Mouse (Mus musculus) adrenal gland, adult (tissue): ENCODE data around the gene Vwa3b.

ENCODE experiments used
- DNase-seq, 2 experiments: peaks; one replicate each; pipeline ENCODE4 v3.0.0; 2022 to 2023; ENCODE audit warnings: low spot score in 1 of 2; ENCODE audit not compliant: inconsistent age in 2 of 2

The Vwa3b gene

GRCm38 (mm10) chr1:37219593-37219992 is 193.2 kb downstream of the Vwa3b start:
- no peak for DNase-seq

GRCm38 (mm10) chr1:37220134-37220907 is 193.9 kb downstream of the Vwa3b start:
- peak; percentile 43 to 59 for DNase-seq

DNA sequence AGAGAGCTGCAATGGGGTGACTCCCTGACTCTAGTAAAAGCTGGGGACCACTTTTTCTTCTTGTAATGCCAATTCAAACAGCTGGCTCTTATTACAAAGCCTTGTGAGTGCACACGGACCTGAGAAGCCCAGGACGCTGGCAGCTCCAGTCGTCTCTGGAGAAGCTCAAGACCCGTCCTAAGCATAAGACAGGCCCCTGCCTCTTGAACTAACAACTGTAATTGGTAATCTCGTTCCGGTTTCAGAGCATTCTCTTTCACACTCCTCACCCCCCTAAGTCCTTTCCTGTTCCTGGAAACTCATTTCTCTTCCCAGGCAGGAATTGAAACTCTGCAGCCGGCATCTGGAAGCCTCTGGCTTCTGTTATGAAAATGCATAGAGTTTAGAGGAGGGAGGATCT is 195.6 kb downstream of the Vwa3b start:
- no peak for DNase-seq

- no peak for DNase-seq
Observed at GRCm38 (mm10) chr1:37230404-37230803, 204.0 kb downstream of the Vwa3b start.

- DNase-seq, result peak in 1 of 2 experiments; percentile 62
Observed at GRCm38 (mm10) chr1:37231295-37231701, 204.9 kb downstream of the Vwa3b start.
